Mouse (Mus musculus): ENCODE measurements at regions not wholly inside any gene's neighbourhood (a gene's known extent, or its start where the extent isn't known, plus 50 kb on each side); places are given as distances from the start of the nearest gene placed in this dataset.

DNA sequence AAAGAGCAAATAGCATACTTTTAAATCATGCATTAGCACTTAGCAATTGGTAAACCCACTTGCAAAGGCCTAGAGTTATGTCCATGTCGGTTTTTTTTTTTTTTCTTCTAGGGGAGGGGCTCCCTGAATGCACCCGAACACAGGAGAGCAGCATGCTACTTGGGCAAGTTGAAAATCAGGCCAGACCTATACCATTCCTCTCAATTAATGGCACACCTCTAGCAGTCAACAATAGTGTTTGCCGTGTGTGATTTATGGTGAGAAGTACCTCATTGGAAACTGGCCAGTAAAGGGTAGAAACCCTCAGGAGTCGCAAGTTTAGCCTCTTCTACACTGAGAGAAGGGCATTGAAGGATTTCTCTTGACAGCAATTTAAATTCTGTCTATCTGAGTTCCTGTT, 1421.0 kb upstream of the Tenm3 start:
- TF ChIP-seq CTCF (IDR thresholded peaks at IDR 0.05 in 2 of 3, conservative IDR thresholded peaks at IDR 0.05 in 1 of 3; ENCODE audit: control insufficient read depth in 1 of 3, insufficient read depth in 1 of 3, low read depth in 2 of 3, low read length in 3 of 3, poor library complexity in 1 of 3, severe bottlenecking in 1 of 3): no peak
- TF ChIP-seq POLR2AphosphoS5 (IDR thresholded peaks at IDR 0.05; ENCODE audit: borderline replicate concordance, low read depth, low read length): no peak
- TF ChIP-seq USF1 (IDR thresholded peaks at IDR 0.05; ENCODE audit: low read depth, low read length): no peak
- no peak for TF ChIP-seq TCF12 (IDR thresholded peaks at IDR 0.05; ENCODE audit: low read depth, low read length)
- no peak for TF ChIP-seq NELFE (IDR thresholded peaks at IDR 0.05; ENCODE audit: low read depth, low read length)
- no peak for TF ChIP-seq MYC (IDR thresholded peaks at IDR 0.05; ENCODE audit: low read depth, low read length)
- no peak for TF ChIP-seq ZMIZ1 (IDR thresholded peaks at IDR 0.05; ENCODE audit: low read depth, low read length)
- no peak for TF ChIP-seq EP300 (IDR thresholded peaks at IDR 0.05; ENCODE audit: low read depth in 1 of 2, low read length in 2 of 2)
- no peak for TF ChIP-seq RCOR1 (IDR thresholded peaks at IDR 0.05; ENCODE audit: low read depth, low read length)
- TF ChIP-seq NRF1 (IDR thresholded peaks at IDR 0.05; ENCODE audit: insufficient read depth, low read depth, low read length, poor library complexity, severe bottlenecking): no peak

All from MEL (cell line).